Mouse (Mus musculus): ENCODE measurements around the gene Fndc9. TPM values are rescaled to one million over a fixed set of nuclear protein-coding genes. Genes with fewer than 3 reads are reported as not detected.

Gene Fndc9
- total and polyA plus RNA-seq, 3 experiments: not detected

- H3K27me3 ChIP-seq (ENCODE audit: control insufficient read depth, insufficient read depth, low read length): no peaks in the 10 kb centered on the region
- no peaks in the 10 kb centered on the region for H3K36me3 ChIP-seq (ENCODE audit: control insufficient read depth, insufficient read depth, low read length)
- H3K79me2 ChIP-seq (replicated peaks; ENCODE audit: control insufficient read depth, insufficient read depth, low read length): no peaks in the 10 kb centered on the region
- intact Hi-C loops (cut with DNase I): no loop called here
- DNase-seq: no peak
- H3K9ac ChIP-seq (ENCODE audit: low read depth, low read length): no peak overlapping the region
- 72% methylated on average over 3 of the region's 3 CpGs for WGBS
- H3K4me1 ChIP-seq (ENCODE audit: control insufficient read depth, insufficient read depth, low read length): no peaks in the 10 kb centered on the region
- no peak overlapping the region for H3K4me3 ChIP-seq
- no peak for TF ChIP-seq CTCF (IDR thresholded peaks at IDR 0.05)
- no peak for TF ChIP-seq EP300 (IDR thresholded peaks at IDR 0.05; ENCODE audit: insufficient read depth, low read depth, low read length)
- no peak for TF ChIP-seq POLR2A (IDR thresholded peaks at IDR 0.05; ENCODE audit: insufficient read depth, low read depth, low read length)
- no peak overlapping the region for H3K27ac ChIP-seq
Observed at GRCm38 (mm10) chr11:46248352-46248751, 13.0 kb downstream of the Fndc9 start.

- no peaks in the 10 kb centered on the region for H3K79me2 ChIP-seq (replicated peaks; ENCODE audit: control insufficient read depth, insufficient read depth, low read length)
- H3K4me1 ChIP-seq (ENCODE audit: control insufficient read depth, insufficient read depth, low read length): no peaks in the 10 kb centered on the region
- 26% methylated on average over 7 of the region's 7 CpGs for WGBS
- no peaks in the 10 kb centered on the region for H3K36me3 ChIP-seq (ENCODE audit: control insufficient read depth, insufficient read depth, low read length)
- H3K4me3 ChIP-seq: no peak overlapping the region
- peak; percentile 53 to 69 for DNase-seq
- H3K27me3 ChIP-seq (ENCODE audit: control insufficient read depth, insufficient read depth, low read length): no peaks in the 10 kb centered on the region
- H3K27ac ChIP-seq: no peak overlapping the region
- intact Hi-C loops (cut with DNase I): no loop called here
- H3K9ac ChIP-seq (ENCODE audit: low read depth, low read length): no peak overlapping the region
- TF ChIP-seq CTCF (IDR thresholded peaks at IDR 0.05): peak; percentile 98
- no peak for TF ChIP-seq POLR2A (IDR thresholded peaks at IDR 0.05; ENCODE audit: insufficient read depth, low read depth, low read length)
- no peak for TF ChIP-seq EP300 (IDR thresholded peaks at IDR 0.05; ENCODE audit: insufficient read depth, low read depth, low read length)
Observed at GRCm38 (mm10) chr11:46251994-46252393, 16.7 kb downstream of the Fndc9 start.

GRCm38 (mm10) chr11:46255291-46255690 lies 20.0 kb downstream of the Fndc9 start:
- Histone ChIP-seq H3K27me3 (ENCODE audit: control insufficient read depth, insufficient read depth, low read length) (no peaks in the 10 kb centered on the region), H3K9ac (ENCODE audit: low read depth, low read length) (no peak overlapping the region), H3K4me3 (no peak overlapping the region), H3K36me3 (ENCODE audit: control insufficient read depth, insufficient read depth, low read length) (no peaks in the 10 kb centered on the region), H3K4me1 (ENCODE audit: control insufficient read depth, insufficient read depth, low read length) (no peaks in the 10 kb centered on the region), H3K27ac (no peak overlapping the region), H3K79me2 (replicated peaks; ENCODE audit: control insufficient read depth, insufficient read depth, low read length) (no peaks in the 10 kb centered on the region)
- intact Hi-C loops (cut with DNase I): no loop called here
- no peak for DNase-seq
- TF ChIP-seq EP300 (IDR thresholded peaks at IDR 0.05; ENCODE audit: insufficient read depth, low read depth, low read length) (no peak), POLR2A (IDR thresholded peaks at IDR 0.05; ENCODE audit: insufficient read depth, low read depth, low read length) (no peak), CTCF (IDR thresholded peaks at IDR 0.05) (no peak)
- WGBS: 85% methylated on average over 2 of the region's 2 CpGs

- WGBS: 53% methylated on average over 4 of the region's 4 CpGs
- Histone ChIP-seq H3K79me2 (replicated peaks; ENCODE audit: control insufficient read depth, insufficient read depth, low read length) (no peaks in the 10 kb centered on the region), H3K27me3 (ENCODE audit: control insufficient read depth, insufficient read depth, low read length) (no peaks in the 10 kb centered on the region), H3K27ac (no peak overlapping the region), H3K4me3 (no peak overlapping the region), H3K9ac (ENCODE audit: low read depth, low read length) (no peak overlapping the region), H3K36me3 (ENCODE audit: control insufficient read depth, insufficient read depth, low read length) (no peaks in the 10 kb centered on the region), H3K4me1 (ENCODE audit: control insufficient read depth, insufficient read depth, low read length) (peaks cover 1% of the 10 kb centered on the region; the same call in 1 of the 2 replicates)
- no peak for TF ChIP-seq EP300 (IDR thresholded peaks at IDR 0.05; ENCODE audit: insufficient read depth, low read depth, low read length)
- TF ChIP-seq CTCF (IDR thresholded peaks at IDR 0.05): peak; percentile 50
- no peak for DNase-seq
- intact Hi-C loops (cut with DNase I): no loop called here
Observed at GRCm38 (mm10) chr11:46258207-46258606, 22.9 kb downstream of the Fndc9 start.

GRCm38 (mm10) chr11:46258749-46259148 lies 23.4 kb downstream of the Fndc9 start:
- intact Hi-C loops (cut with DNase I): no loop called here
- TF ChIP-seq EP300 (IDR thresholded peaks at IDR 0.05; ENCODE audit: insufficient read depth, low read depth, low read length): no peak
- TF ChIP-seq POLR2A (IDR thresholded peaks at IDR 0.05; ENCODE audit: insufficient read depth, low read depth, low read length): no peak
- no peak for TF ChIP-seq CTCF (IDR thresholded peaks at IDR 0.05)
- H3K79me2 ChIP-seq (replicated peaks; ENCODE audit: control insufficient read depth, insufficient read depth, low read length): no peaks in the 10 kb centered on the region
- H3K9ac ChIP-seq (ENCODE audit: low read depth, low read length): no peak overlapping the region
- H3K4me1 ChIP-seq (ENCODE audit: control insufficient read depth, insufficient read depth, low read length): peaks cover 1% of the 10 kb centered on the region; the same call in 1 of the 2 replicates
- DNase-seq: no peak
- WGBS: 90% methylated on average over 8 of the region's 8 CpGs
- no peak overlapping the region for H3K27ac ChIP-seq
- H3K36me3 ChIP-seq (ENCODE audit: control insufficient read depth, insufficient read depth, low read length): no peaks in the 10 kb centered on the region
- H3K27me3 ChIP-seq (ENCODE audit: control insufficient read depth, insufficient read depth, low read length): no peaks in the 10 kb centered on the region
- H3K4me3 ChIP-seq: no peak overlapping the region

GRCm38 (mm10) chr11:46262854-46263253 lies 27.5 kb downstream of the Fndc9 start:
- Histone ChIP-seq H3K4me1 (ENCODE audit: control insufficient read depth, insufficient read depth, low read length) (peaks cover 1% of the 10 kb centered on the region; the same call in 1 of the 2 replicates), H3K4me3 (no peak overlapping the region), H3K36me3 (ENCODE audit: control insufficient read depth, insufficient read depth, low read length) (no peaks in the 10 kb centered on the region), H3K79me2 (replicated peaks; ENCODE audit: control insufficient read depth, insufficient read depth, low read length) (no peaks in the 10 kb centered on the region), H3K27ac (no peak overlapping the region), H3K27me3 (ENCODE audit: control insufficient read depth, insufficient read depth, low read length) (no peaks in the 10 kb centered on the region), H3K9ac (ENCODE audit: low read depth, low read length) (no peak overlapping the region)
- no peak for TF ChIP-seq CTCF (IDR thresholded peaks at IDR 0.05)
- no peak for TF ChIP-seq POLR2A (IDR thresholded peaks at IDR 0.05; ENCODE audit: insufficient read depth, low read depth, low read length)
- no peak for DNase-seq
- intact Hi-C loops (cut with DNase I): no loop called here
- WGBS: 57% methylated on average over 3 of the region's 3 CpGs
